Mouse (Mus musculus) cerebellum, adult 2 months (tissue): ENCODE results near the gene Pcbp1.

Source experiments
- CTCF ChIP-seq: fragments of 200-500 bp; IDR thresholded peaks from 2 replicates; pipeline ENCODE4 v1.5.1; 2011; ENCODE audit warnings: low read depth, mild to moderate bottlenecking, control low read depth, low read length, moderate library complexity, borderline replicate concordance; ENCODE audit not compliant: insufficient read depth
- POLR2A ChIP-seq: fragments of 200-500 bp; IDR thresholded peaks from 2 replicates; pipeline ENCODE4 v1.6.1; 2011; ENCODE audit warnings: low read length, control low read depth, borderline replicate concordance; ENCODE audit not compliant: insufficient read depth

GRCm38 (mm10) chr6:86485943-86486640, 40.0 kb downstream of the Pcbp1 start:
- TF ChIP-seq CTCF (no peak), POLR2A (no peak)
